Mouse (Mus musculus) lung, postnatal 36 days (tissue): ENCODE results near the gene Ghrhr.
A peak's percentile ranks its signal among the peaks of the same experiment; 100 is the strongest.

Experiments used
- DNase-seq: peaks from one replicate; pipeline ENCODE4 v3.0.0; 2022; ENCODE audit warnings: mixed read lengths

Ghrhr gene

DNA sequence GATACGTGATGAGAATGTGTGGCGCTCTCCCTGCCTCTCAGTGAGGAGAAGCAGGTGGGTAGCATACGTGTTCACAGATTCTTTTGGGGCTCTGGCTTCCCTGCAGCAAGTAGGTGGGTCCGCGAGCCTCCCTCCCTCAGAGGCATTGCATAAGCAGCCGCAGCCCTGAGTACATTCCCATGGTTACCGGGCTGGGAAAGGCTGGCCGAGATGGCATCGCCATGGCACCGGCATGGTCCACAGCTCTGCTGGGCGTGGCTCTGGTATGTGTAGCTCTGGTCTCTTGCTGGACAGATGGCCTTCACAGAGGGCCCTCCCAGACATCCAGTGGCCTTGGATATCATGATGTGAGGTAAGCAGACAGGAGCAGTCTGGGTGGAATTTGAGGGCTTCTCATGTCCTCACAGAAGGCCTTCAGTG lies 20.5 kb downstream of the Ghrhr start:
- peak; percentile 46 for DNase-seq

DNA sequence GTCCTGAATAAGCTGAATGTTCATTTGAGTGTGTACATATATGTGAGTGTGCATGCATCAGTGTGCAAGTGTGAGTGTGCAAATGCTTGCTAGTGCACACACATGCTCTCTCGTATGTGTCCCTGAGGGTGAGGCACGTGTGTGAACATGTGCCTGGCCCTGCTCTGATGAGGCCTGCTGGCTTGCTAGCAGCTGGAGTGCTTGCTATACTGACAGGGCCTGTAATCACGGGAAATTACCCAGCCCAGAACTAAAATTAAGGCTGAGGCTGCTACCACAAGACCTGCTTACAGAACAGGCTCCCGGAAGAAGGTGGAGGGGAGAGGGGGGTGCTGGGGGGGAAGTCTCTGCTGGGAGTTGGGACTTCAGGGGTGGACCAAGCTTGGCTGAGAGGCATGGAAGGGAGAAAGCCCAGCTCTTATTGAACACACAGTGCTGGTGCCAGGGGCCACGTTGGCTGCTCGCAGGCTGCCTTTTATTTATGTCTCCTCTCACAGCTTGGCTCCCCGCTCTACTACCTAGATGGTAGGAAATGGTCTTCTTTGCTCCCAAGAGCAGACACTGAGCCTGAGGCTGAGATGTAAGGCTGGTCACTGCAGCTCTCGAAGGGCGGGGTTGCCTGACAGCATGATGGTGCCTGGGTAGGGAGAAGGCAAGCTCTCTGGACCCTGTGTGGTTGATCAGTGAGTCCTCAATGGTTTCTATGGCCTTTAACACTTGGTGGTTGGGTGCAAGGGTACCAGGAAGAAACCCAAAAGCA lies 23.0 kb downstream of the Ghrhr start:
- DNase-seq = no peak

DNA sequence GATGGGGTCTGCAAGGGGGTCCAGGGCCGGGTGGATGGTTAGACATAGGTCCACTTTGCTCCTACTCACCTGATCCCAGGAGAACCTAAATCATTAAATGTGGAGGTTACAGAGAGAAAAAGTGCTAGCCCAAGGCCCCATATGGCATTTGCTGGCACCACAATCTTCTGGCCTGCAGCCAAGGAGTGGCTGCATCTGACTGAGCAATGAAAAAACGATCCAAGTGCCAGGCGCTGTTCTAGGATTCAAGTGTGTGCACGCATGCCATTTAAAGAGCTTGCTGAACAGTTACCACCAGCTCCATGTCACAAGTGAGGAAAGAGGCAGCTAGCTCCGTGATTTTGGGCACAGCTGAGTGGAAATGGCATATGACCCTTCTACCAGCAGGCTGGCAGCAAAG lies 23.8 kb downstream of the Ghrhr start:
- DNase-seq = peak; percentile 44

DNA sequence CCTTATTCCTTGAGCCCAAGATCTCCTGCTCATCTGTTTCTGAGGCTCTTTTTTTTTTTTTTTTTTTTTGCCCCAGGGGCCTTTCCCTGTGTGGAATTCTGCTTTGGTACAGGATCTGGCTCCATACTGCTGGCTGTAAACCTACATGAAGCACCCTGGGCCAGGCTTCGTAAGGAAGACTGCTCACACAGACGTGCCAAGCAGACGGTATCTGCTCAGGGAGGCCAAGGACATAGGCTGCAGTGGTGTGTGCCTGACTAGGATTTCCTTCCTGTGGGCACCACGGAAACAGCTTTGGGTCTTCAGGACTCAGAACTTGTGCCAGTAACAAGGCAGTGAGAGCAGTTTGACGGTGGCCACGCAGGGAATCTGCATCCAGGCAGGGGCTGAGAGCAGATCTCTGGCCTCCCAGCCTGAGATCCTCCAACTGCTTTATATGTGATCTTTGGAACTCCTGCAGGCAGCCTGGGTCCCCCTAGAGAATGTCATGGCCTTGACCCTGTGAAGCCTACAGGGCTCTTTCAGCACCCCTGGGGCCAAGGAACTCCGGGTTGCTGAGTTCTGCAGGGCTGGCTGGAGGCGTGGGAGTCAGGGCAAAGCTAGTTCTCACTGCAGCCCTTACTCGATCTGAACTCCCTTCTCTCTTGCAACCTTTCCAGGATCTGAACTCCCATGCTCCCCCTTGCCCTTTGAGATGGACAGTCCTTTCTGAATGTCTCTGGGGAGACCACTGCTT lies 26.1 kb downstream of the Ghrhr start:
- no peak for DNase-seq

DNA sequence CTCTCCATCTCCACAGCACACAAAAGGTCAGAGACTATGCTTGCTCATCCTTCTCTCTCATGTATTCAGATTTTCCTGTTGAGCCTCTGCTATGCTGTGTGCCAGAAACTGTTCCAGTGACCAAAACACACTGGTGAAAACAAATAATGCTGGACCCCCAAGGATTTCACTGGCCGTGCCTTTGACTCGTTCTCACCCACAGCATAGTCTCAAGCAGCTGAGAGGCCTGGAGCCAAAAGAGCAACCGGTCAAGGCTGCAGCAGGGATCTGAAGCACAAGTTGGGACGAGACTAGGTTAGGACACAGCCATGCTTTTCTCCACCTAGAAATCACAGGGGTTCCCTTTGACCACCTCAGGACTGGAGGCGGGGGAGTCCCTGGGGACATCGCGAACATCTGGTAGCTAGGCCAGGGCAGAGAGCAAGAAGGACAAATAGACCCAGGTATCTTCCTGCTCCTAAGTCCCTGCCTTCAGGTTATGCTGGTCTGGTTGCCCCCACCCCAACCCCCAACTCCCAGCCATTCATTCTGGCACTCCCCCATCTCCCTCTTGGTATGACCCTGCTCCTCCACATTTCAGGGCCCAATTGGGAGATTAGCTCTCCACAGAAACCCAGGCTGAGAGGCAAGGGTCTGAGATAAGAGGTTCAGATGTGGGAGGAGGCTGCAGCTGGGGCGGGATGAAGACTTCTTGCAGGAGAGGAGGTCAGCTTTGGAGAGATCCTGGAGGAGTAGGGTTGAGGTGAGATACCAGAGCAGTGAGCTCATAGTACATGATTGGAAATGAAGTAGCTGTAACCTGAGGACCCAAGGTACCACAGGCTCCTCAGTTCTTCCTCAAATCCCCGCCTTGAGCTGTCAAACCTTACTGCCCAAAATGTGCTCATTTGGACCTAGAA lies 27.6 kb downstream of the Ghrhr start:
- no peak for DNase-seq

DNA sequence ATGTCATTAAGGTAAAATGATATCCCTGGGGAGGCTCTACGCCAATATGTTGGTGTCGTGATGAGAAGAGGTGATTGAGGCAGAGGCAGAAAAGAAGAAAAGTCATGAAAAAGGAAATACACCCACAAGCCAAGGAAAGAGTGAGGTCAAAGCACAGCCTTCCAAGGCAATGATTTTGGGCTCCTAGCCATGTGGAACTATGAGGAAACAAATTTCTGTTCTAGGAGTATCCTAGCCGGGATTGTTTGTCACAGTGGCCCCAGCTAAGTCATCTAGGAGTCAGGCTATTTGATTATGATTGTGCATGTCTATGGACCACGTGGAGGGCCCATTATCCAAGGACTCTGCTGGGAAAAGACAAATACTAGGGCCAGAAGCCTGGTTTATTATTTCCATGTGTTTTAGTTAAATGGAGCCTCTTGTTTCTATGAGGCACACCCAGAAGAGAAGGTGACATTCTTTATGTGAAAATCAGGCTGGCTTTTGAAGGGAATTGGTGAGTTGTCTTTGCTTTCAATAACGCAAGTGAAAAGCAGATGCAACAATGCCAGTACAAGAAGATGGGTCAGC lies 28.4 kb downstream of the Ghrhr start:
- DNase-seq = peak; percentile 18

DNA sequence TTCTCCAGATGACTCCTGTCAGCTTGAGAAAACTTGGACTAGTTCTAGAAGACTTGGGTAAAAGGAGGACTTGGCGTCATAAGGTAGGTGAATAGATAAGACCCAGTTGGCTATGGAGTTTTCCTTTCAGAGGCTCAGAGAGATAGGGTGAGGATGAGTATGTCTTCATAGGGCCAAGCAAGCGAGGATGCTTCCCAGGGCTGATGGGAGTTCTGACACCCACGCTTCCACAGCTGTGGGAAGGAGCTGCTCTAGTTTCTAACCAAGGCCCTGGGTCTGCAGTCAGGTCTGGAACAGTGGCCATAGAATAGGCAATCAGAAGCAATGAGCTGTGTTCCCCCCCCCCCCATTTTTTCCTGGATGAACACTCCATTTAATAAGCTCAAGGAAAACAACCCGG lies 31.2 kb downstream of the Ghrhr start:
- DNase-seq = no peak

DNA sequence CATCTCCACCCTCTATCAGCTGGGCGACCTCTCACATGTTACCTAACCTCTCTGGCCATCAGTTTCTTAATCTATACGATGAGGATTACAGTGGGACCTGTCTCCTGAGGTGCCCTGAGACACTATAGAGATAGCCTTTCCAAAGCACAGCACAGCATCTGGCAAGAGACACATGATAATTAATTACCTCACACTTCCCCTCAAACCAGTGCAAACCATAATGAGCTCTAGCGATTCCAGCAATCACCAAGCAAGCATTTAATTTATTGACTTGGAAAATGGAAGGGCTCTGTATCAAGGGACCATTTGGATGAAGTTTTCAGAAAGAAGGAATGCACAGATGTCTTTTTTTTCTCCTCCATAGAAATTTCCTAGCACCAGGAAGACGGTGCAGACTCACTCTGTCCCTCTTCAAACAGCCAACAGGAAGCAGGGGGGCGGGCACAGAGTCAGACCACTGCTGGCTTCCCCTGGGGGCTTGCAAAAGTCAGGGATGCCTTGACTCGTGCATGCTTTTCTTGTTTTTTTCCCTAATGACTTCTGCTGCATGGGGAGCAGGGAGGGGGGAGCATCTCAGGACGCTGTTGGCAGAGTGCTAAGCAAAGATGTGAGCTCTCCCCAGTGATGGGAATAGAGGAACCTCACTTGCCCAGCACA lies 34.2 kb downstream of the Ghrhr start:
- DNase-seq = no peak

DNA sequence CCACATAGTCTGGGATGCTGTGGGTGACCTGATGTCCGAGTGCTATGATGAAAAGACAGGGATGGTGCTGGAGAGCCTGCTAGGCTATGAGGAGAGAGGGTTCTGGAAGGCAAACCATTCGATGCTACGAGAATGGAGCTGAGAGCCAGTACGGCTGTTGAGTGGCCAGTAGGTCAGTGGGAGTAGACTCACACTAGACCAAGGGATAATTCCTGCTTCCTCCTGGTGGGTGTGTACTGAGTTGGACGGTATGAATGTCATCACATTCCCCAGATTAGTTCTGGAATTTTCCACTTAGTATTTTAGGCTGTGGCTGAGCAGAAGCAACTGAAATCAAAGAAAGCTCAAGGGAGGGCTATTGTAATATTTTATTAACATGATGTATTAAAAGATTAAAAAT lies 34.9 kb downstream of the Ghrhr start:
- peak; percentile 29 for DNase-seq

DNA sequence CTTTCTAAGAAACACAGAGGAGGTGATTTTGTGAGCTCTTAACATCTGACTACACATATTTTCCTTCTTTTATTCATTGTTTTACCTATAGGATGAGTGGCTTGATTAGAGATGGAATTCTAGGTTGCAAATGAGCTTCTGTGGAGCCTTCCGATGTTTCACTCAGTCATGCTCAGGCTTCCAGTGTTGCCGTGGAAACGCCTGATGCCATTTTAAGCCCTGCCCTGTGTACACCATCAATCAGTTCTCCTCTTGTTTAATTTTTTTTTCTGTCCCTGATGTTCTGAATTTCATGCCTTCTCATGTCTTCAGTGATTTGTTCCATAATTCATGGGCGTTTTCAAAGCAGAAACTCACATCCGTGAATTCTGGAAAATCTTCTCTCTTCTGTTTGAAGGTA lies 40.1 kb downstream of the Ghrhr start:
- no peak for DNase-seq

DNA sequence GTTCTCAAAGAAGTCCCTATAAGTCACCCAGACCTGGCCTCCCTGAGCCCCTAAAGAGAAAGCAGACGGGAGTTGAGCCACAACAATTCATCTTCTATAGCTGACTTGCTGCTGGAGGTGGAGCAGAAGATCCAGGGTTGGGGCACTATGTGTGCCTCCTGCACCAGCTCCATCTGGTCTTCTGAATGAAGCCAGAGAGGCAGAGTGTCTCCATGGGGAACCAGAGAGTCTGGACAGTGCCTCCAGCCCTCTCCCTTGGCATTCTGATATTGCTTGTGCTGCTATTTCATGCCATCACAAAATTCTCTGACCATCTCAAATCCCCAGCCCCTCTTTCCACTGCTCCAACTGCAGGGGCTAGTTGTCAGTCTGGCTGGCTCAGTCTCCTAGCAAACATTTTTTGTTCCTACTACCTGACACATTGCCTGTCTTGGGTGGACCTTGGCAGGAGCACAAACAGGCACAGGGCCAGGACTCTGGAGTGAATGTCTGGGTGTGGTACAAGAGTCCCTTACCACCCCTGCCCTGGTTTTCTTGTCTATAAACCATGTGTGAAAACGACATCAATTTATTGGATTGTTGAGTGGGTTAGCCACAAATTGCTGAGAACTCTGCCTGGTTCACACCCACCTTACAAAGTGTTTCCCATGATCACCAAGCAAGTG lies 42.8 kb downstream of the Ghrhr start:
- DNase-seq = no peak

DNA sequence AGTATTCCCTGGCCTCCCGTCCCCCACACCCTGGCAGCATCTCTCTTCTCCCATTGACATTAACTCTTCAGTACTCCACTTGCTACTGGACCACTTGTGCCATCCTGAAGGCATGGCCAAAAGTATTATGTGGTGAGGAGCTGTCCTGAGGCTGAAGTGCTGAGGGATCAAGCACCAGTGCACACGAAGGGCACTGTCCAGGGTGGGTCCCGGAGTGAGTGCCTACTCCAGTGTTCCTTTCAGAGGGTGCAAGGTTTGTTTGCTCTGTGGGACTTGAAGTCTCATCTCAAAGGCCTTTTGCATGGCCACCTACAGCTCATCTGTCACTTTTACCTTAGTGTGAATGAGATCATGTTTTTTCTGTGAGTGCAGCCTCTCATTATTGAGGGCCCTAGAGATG lies 44.3 kb downstream of the Ghrhr start:
- DNase-seq = no peak

DNA sequence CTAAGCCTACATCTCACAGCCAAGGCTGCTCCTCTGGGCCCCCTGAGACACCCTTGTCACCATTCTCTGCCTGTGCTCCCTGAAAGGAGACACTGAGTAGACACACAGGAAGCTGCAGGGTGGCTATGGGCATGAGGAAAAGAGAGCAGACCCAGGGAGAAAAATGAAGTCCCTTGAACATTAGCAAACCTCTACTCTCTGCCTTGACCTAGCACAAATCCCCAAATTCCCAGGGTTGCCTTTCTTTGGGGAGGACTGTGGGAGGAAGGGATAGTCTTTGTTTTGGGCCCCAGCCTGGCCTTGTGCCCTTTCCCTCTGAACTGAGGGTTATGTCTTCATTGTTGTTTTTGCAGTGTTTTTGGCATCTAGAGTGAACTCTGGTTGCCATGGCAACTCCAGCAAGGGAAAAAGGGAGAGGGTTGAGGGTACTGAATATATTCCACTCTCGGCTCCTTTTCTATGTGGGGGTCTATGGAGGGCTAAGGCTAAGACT lies 44.8 kb downstream of the Ghrhr start:
- DNase-seq = no peak

DNA sequence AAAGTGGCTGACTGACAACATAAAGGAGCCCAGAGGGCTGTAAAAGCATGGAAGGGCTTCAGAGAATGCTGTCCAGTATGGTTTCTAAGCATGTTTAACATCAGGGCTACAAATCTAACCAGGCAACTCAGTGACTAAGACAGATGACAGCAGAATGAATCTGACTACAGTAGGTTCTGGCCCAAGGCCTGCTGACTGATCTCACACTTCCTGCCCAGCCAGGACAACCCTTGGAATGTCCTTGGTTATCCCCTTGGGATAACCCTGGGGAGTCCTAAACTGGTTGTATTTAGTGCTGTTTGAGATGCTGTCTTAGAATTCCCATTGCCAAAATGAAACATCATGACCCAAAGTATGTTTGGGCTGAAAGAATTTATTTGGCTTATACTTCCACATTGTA lies 56.0 kb downstream of the Ghrhr start:
- no peak for DNase-seq

DNA sequence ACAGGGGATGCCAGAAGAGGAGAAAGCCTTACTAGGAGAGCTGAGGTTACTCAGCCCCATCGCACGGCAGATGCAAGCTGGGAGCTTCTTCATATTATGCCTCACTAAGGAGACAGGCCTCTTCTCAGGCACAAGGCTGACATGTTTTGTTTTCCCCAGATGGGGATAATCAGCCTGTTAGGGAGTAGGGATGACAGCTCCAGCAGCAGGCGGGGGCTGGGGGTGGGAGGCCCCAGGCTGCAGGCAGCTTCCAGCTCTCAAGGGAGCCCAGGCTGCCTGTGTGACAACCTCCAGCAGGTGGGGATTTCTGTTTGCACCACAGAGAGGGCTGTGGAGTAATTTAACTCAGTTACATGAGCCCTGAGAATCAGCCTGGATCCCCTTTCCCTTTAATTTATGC lies 58.3 kb downstream of the Ghrhr start:
- no peak for DNase-seq

DNA sequence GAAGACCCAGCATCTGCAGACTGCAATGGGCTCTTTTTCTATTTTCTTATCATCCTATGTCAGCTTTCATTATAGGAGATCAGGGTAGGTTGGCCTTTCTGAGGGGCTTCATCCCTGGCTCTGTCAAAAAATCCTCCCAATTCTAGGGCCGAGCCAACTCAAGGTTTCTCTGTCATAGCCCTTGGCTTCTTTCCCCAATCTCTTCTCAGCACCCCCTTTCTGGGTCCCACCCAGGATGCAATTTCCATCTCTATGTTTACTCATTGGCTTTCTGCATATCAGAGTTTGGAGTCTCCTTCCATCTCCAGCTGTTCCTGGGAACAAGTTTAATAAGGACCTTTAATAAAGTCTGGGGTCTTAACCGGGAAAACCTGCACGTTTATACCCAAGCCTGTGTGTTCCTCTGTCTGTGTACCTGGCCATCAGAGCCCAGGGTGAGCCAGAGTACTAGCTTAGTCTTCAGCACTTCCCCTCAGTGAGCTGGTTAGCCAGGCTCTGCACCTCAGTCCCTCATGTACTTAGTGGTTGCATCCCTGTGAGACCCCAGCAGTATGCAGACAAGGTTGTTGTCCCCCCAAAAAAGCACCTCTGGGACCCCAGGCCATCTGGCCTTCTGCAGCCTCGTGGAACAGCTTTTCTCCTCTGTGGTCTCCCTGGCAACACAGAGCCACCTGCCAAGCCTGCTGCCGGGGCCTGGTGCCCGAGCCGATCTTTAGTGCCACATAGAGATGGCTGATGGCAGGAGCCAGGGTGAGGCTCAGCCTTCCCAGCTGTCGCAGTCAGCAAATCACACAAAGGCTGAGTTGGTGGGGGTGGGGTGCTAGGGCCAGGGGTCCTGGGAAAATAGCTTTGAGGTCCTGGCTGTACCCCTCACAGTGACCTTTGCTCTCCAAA lies 59.4 kb downstream of the Ghrhr start:
- DNase-seq = no peak

DNA sequence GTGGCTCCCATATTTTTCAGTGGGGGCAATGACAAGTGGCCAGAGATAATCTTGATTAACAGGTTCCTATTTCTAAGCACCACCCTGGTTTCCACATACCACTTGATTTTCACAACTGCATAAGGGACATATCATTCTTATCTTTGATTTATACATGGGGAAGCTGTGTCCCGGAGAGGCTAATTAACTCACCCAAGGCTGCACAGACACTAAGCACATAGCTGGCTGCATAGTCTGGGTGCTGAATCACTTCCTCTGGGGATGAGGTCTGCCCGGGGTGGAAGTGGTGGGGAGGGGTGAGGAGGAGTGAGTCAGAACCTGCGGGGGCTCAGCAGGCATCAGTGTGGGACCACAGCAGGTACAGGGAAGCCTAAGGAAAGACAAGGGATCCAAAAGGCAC lies 61.8 kb downstream of the Ghrhr start:
- DNase-seq = no peak
